Mouse (Mus musculus) forebrain, embryonic 13.5 days (tissue): Measurements from ENCODE around the gene Pimreg. TPM values are rescaled to one million over a fixed set of nuclear protein-coding genes. Genes with fewer than 3 reads are reported as not detected.

Source experiments
- polyA plus RNA-seq: library from polyadenylated mRNA; unstranded; fragments of >200 nt; fragmentation: Nextera tagmentation; extraction: Ambion mirVana; gene quantifications from 2 replicates; pipeline ENCODE4 v1.2.1, GENCODE M21; 2015

The Pimreg gene
- polyA plus RNA-seq, 1 experiment from 2014 or later = 155 TPM

Other genes starting within 250 kb of the Pimreg start
- 0.23 and 0.31 TPM in 2 replicates for gene Aipl1, start 4.5 kb upstream of the Pimreg start, polyA plus RNA-seq
- gene Pitpnm3, start 93.7 kb downstream of the Pimreg start, polyA plus RNA-seq = 0.63 and 0.65 TPM in 2 replicates
- gene Gm43951, start 164.8 kb downstream of the Pimreg start, polyA plus RNA-seq = 0.94 and 1.2 TPM in 2 replicates
- gene 4933427D14Rik, start 165.4 kb downstream of the Pimreg start, polyA plus RNA-seq = 26.2 and 29.9 TPM in 2 replicates
- 152 and 157 TPM in 2 replicates for gene Txndc17, start 165.5 kb downstream of the Pimreg start, polyA plus RNA-seq
- 69.7 and 70.0 TPM in 2 replicates for gene Med31, start 173.6 kb downstream of the Pimreg start, polyA plus RNA-seq
- 0.12 and 0.26 TPM in 2 replicates for gene Slc13a5, start 225.2 kb downstream of the Pimreg start, polyA plus RNA-seq